Mouse (Mus musculus) hindbrain, embryonic 12.5 days (tissue): ENCODE results near the gene Fbxo45. TPM values are rescaled to one million over a fixed set of nuclear protein-coding genes. Genes with fewer than 3 reads are reported as not detected.
"Not testable (repeated sequence)": the region's sequence is repeated elsewhere in the genome, so short reads cannot be mapped to it uniquely, and the experiment has no call there.

Experiments used
- ATAC-seq: fragments of 200-750 bp; cut with Nextera tagmentation; 2 replicates; pipeline ENCODE4 v1.8.0; 2017; ENCODE audit warnings: moderate TSS enrichment; ENCODE audit not compliant: low FRiP score
- H3K27ac ChIP-seq: fragments of 300-500 bp; sonication (generic); 2 replicates; pipeline ENCODE4 v1.5.1; 2016; ENCODE audit warnings: mild to moderate bottlenecking
- H3K27me3 ChIP-seq: fragments of 300-500 bp; sonication (generic); 2 replicates; pipeline ENCODE4 v1.6.1; 2016; ENCODE audit warnings: mild to moderate bottlenecking
- H3K36me3 ChIP-seq: fragments of 300-500 bp; sonication (generic); 2 replicates; pipeline ENCODE4 v1.6.1; 2016; ENCODE audit warnings: mild to moderate bottlenecking
- H3K4me1 ChIP-seq: fragments of 300-500 bp; sonication (generic); 2 replicates; pipeline ENCODE4 v1.6.1; 2016
- H3K4me2 ChIP-seq: fragments of 300-500 bp; sonication (generic); replicated peaks from 2 replicates; pipeline ENCODE4 v1.6.1; 2016; ENCODE audit warnings: mild to moderate bottlenecking
- H3K4me3 ChIP-seq: fragments of 300-500 bp; sonication (generic); 2 replicates; pipeline ENCODE4 v1.5.1; 2016; ENCODE audit warnings: mild to moderate bottlenecking
- H3K9ac ChIP-seq: fragments of 300-500 bp; sonication (generic); 2 replicates; pipeline ENCODE4 v1.6.1; 2016; ENCODE audit warnings: mild to moderate bottlenecking, moderate library complexity
- H3K9me3 ChIP-seq: fragments of 300-500 bp; sonication (generic); replicated peaks from 2 replicates; pipeline ENCODE4 v1.6.1; 2016; ENCODE audit warnings: mild to moderate bottlenecking
- WGBS: fragments of 180-500 bp; shearing (Covaris S2); methylation state at CpG from one replicate; pipeline ENCODE4 v1.1.7; 2016; 5-methylcytosine and 5-hydroxymethylcytosine counted together
- polyA plus RNA-seq: library from polyadenylated mRNA; unstranded; fragments of >200 nt; fragmentation: Nextera tagmentation; extraction: Ambion mirVana; gene quantifications from 2 replicates; pipeline ENCODE4 v1.2.1, GENCODE M21; 2016

The Fbxo45 gene
- polyA plus RNA-seq, 1 experiment from 2014 or later = 26.1 TPM

- Histone ChIP-seq H3K27me3 (no peaks in the 10 kb centered on the region), H3K4me2 (no peak overlapping the region), H3K9ac (no peak overlapping the region), H3K4me1 (peaks cover 27% of the 10 kb centered on the region), H3K36me3 (0 out of 2 replicates have a peak, but pooled peaks cover 3% of the 10 kb centered on the region), H3K4me3 (no peak overlapping the region), H3K9me3 (no peaks in the 10 kb centered on the region), H3K27ac (no peak overlapping the region)
- no peak for ATAC-seq
- WGBS = 93% methylated on average over 3 of the region's 3 CpGs
Measured at GRCm38 (mm10) chr16:32243901-32244300, 3.1 kb downstream of the Fbxo45 start.

GRCm38 (mm10) chr16:32239428-32240312 is 7.3 kb downstream of the Fbxo45 start:
- Histone ChIP-seq H3K27ac (no peak overlapping the region), H3K27me3 (no peaks in the 10 kb centered on the region), H3K9ac (no peak overlapping the region), H3K36me3 (peaks cover 21% of the 10 kb centered on the region), H3K4me2 (no peak overlapping the region), H3K4me1 (peaks cover 5% of the 10 kb centered on the region), H3K4me3 (no peak overlapping the region), H3K9me3 (no peaks in the 10 kb centered on the region)
- WGBS = 87% methylated on average over 2 of the region's 2 CpGs
- no peak for ATAC-seq

- no peak for ATAC-seq
- Histone ChIP-seq H3K4me2 (no peak overlapping the region), H3K27ac (no peak overlapping the region), H3K27me3 (no peaks in the 10 kb centered on the region), H3K9me3 (no peaks in the 10 kb centered on the region), H3K36me3 (peaks cover 26% of the 10 kb centered on the region), H3K9ac (no peak overlapping the region), H3K4me1 (no peaks in the 10 kb centered on the region), H3K4me3 (no peak overlapping the region)
- WGBS = 93% methylated on average over 19 of the region's 19 CpGs
Measured at GRCm38 (mm10) chr16:32237930-32238680, 8.9 kb downstream of the Fbxo45 start.

GRCm38 (mm10) chr16:32232050-32232449 is 14.9 kb downstream of the Fbxo45 start:
- WGBS = 91% methylated on average over 3 of the region's 3 CpGs
- H3K9me3 ChIP-seq, H3K4me1 ChIP-seq, H3K27ac ChIP-seq, H3K4me2 ChIP-seq, ATAC-seq, H3K4me3 ChIP-seq, H3K27me3 ChIP-seq, H3K9ac ChIP-seq: not testable (repeated sequence)
- H3K36me3 ChIP-seq = peaks cover 22% of the 10 kb centered on the region

GRCm38 (mm10) chr16:32222399-32222798 is 24.6 kb downstream of the Fbxo45 start:
- no peaks in the 10 kb centered on the region; the same call in 1 of the 2 replicates for H3K9me3 ChIP-seq
- no peak overlapping the region for H3K4me3 ChIP-seq
- H3K9ac ChIP-seq = no peak overlapping the region
- H3K4me2 ChIP-seq = no peak overlapping the region
- H3K36me3 ChIP-seq = no peaks in the 10 kb centered on the region
- no peaks in the 10 kb centered on the region for H3K4me1 ChIP-seq
- no peak for ATAC-seq
- H3K27ac ChIP-seq = no peak overlapping the region
- H3K27me3 ChIP-seq = no peaks in the 10 kb centered on the region

- ATAC-seq = no peak
- WGBS = 86% methylated on average over 4 of the region's 4 CpGs
Measured at GRCm38 (mm10) chr16:32221803-32222202, 25.2 kb downstream of the Fbxo45 start.

GRCm38 (mm10) chr16:32214804-32215576 is 32.0 kb downstream of the Fbxo45 start:
- Histone ChIP-seq H3K9me3 (peaks cover 2% of the 10 kb centered on the region), H3K9ac (no peak overlapping the region), H3K36me3 (no peaks in the 10 kb centered on the region), H3K4me1 (no peaks in the 10 kb centered on the region), H3K27me3 (no peaks in the 10 kb centered on the region), H3K27ac (no peak overlapping the region), H3K4me2 (no peak overlapping the region), H3K4me3 (no peak overlapping the region)
- 82% methylated on average over 17 of the region's 17 CpGs for WGBS
- ATAC-seq = no peak

More at GRCm38 (mm10) chr16:32221803-32222202, 25.2 kb downstream of the Fbxo45 start:
- H3K36me3 ChIP-seq = no peaks in the 10 kb centered on the region
- H3K4me2 ChIP-seq = no peak overlapping the region
- H3K9me3 ChIP-seq = no peaks in the 10 kb centered on the region; the same call in 1 of the 2 replicates
- no peaks in the 10 kb centered on the region for H3K4me1 ChIP-seq
- no peak overlapping the region for H3K27ac ChIP-seq
- H3K4me3 ChIP-seq = no peak overlapping the region
- no peaks in the 10 kb centered on the region for H3K27me3 ChIP-seq
- no peak overlapping the region for H3K9ac ChIP-seq

GRCm38 (mm10) chr16:32214156-32214555 is 32.8 kb downstream of the Fbxo45 start:
- Histone ChIP-seq H3K27ac (no peak overlapping the region), H3K27me3 (no peaks in the 10 kb centered on the region), H3K4me3 (no peak overlapping the region), H3K9ac (no peak overlapping the region), H3K4me1 (no peaks in the 10 kb centered on the region), H3K4me2 (no peak overlapping the region), H3K36me3 (no peaks in the 10 kb centered on the region), H3K9me3 (peaks cover 10% of the 10 kb centered on the region)
- ATAC-seq = no peak

- no peak for ATAC-seq
- no peak overlapping the region for H3K4me3 ChIP-seq
- H3K9ac ChIP-seq = no peak overlapping the region
- H3K9me3 ChIP-seq = peaks cover 11% of the 10 kb centered on the region
- H3K4me1 ChIP-seq = peaks cover 9% of the 10 kb centered on the region
- H3K27me3 ChIP-seq = peaks cover 3% of the 10 kb centered on the region; the same call in 1 of the 2 replicates
- H3K36me3 ChIP-seq = no peaks in the 10 kb centered on the region
- H3K4me2 ChIP-seq = no peak overlapping the region
- H3K27ac ChIP-seq = no peak overlapping the region
- WGBS = 61% methylated on average over 3 of the region's 3 CpGs
Measured at GRCm38 (mm10) chr16:32204902-32205301, 42.1 kb downstream of the Fbxo45 start.

- ATAC-seq = no peak
- Histone ChIP-seq H3K4me2 (no peak overlapping the region), H3K9me3 (no peaks in the 10 kb centered on the region), H3K4me1 (peaks cover 9% of the 10 kb centered on the region), H3K4me3 (no peak overlapping the region), H3K27me3 (peaks cover 3% of the 10 kb centered on the region; the same call in 1 of the 2 replicates), H3K9ac (no peak overlapping the region), H3K36me3 (no peaks in the 10 kb centered on the region), H3K27ac (no peak overlapping the region)
- WGBS = 74% methylated on average over 6 of the region's 6 CpGs
Measured at GRCm38 (mm10) chr16:32202681-32203080, 44.3 kb downstream of the Fbxo45 start.

GRCm38 (mm10) chr16:32201004-32201325 is 46.0 kb downstream of the Fbxo45 start:
- Histone ChIP-seq H3K9ac (no peak overlapping the region; the same call in 1 of the 2 replicates), H3K36me3 (no peaks in the 10 kb centered on the region), H3K9me3 (no peaks in the 10 kb centered on the region), H3K27me3 (peaks cover 3% of the 10 kb centered on the region; the same call in 1 of the 2 replicates), H3K27ac (peak overlapping the region; percentile 75), H3K4me3 (0 out of 2 replicates have a peak overlapping the region, but pooled peaks have one; percentile 20), H3K4me2 (peak overlapping the region; percentile 44), H3K4me1 (peaks cover 9% of the 10 kb centered on the region)
- no peak; the same call in 1 of the 2 replicates for ATAC-seq
- WGBS = 35% methylated on average over 9 of the region's 9 CpGs
